10 mouse cellular contexts compared by ENCODE assay signal in genomic region chr2:128339061-128339642, GRCm38 (mm10).
DNase-seq lines count a peak whose midpoint lies in the region; ATAC-seq and TF ChIP-seq lines count a peak whose summit lies in the region.
"Had no signal": no experiment of that assay in that cellular context is flagged by ENCODE, and none has a peak within 500 bp of the region (broad histone marks: within the 10 kb centered on the region; RNA-seq: fewer than 3 reads in every experiment).

No protein-coding gene starts in this region.

- no peak for ATAC-seq in embryonic facial prominence, embryonic 13.5 days (ENCODE audit: insufficient number of reproducible peaks, insufficient read depth, low FRiP score, low TSS enrichment, low read depth)
- ATAC-seq: Patski had no signal

- no peaks in the 10 kb centered on the region for H3K9me3 ChIP-seq in embryonic facial prominence, embryonic 13.5 days
- H3K9me3 ChIP-seq: liver, embryonic 13.5 days had no signal

- H3K27ac ChIP-seq in gastrocnemius, adult 2 months: peak overlapping the region; percentile 99
- peak overlapping the region; percentile 93 for H3K27ac ChIP-seq in embryonic facial prominence, embryonic 13.5 days
- H3K27ac ChIP-seq in kidney, adult 2 months (ENCODE audit: insufficient read depth, low read depth, low read length): peak overlapping the region; percentile 74
- peak overlapping the region; percentile 100 for H3K27ac ChIP-seq in macrophage

- no peak for TF ChIP-seq CTCF in gastrocnemius, adult 2 months (IDR thresholded peaks at IDR 0.05)
- TF ChIP-seq CTCF in kidney, adult 2 months (conservative IDR thresholded peaks at IDR 0.05; ENCODE audit: insufficient read depth, insufficient read length, low read depth, low read length): no peak

- peaks cover 81% of the 10 kb centered on the region for H3K4me1 ChIP-seq in embryonic facial prominence, embryonic 13.5 days
- peaks cover 25% of the 10 kb centered on the region for H3K4me1 ChIP-seq in kidney, adult 2 months (ENCODE audit: control insufficient read depth, insufficient read depth, low read length)

- H3K4me3 ChIP-seq in gastrocnemius, adult 2 months: peak overlapping the region; percentile 47
- no peak overlapping the region for H3K4me3 ChIP-seq in embryonic facial prominence, embryonic 13.5 days
- H3K4me3 ChIP-seq in kidney, adult 2 months (ENCODE audit: insufficient read depth, low read depth, low read length): no peak overlapping the region
- no peak overlapping the region for H3K4me3 ChIP-seq in macrophage (ENCODE audit: inconsistent target)
- H3K4me3 ChIP-seq: liver, embryonic 13.5 days had no signal

- no peaks in the 10 kb centered on the region for H3K27me3 ChIP-seq in embryonic facial prominence, embryonic 13.5 days
- H3K27me3 ChIP-seq in kidney, adult 2 months (replicated peaks; ENCODE audit: control insufficient read depth, insufficient read depth, low read length): no peaks in the 10 kb centered on the region
- H3K27me3 ChIP-seq: liver, embryonic 13.5 days; Patski had no signal

- intact Hi-C loops in gastrocnemius, adult 2 months (cut with DNase I): no loop called here

- no peaks in the 10 kb centered on the region for H3K36me3 ChIP-seq in embryonic facial prominence, embryonic 13.5 days
- no peaks in the 10 kb centered on the region for H3K36me3 ChIP-seq in kidney, adult 2 months (ENCODE audit: control insufficient read depth, insufficient read depth, low read length)
- no peaks in the 10 kb centered on the region for H3K36me3 ChIP-seq in macrophage (ENCODE audit: inconsistent target)
- H3K36me3 ChIP-seq: liver, embryonic 13.5 days had no signal

- peak; percentile 64 for DNase-seq in gastrocnemius, adult 2 months
- no peak for DNase-seq in gastrocnemius, postnatal 4 days (ENCODE audit: low spot score in 2 of 2)
- peak; percentile 78 for DNase-seq in kidney, adult 2 months
- DNase-seq in right cerebral cortex, postnatal 10 days (ENCODE audit: low spot score in 2 of 2): no peak
- no peak for DNase-seq in layer of hippocampus, adult 9-11 months
- no peak for DNase-seq in right cerebral cortex, postnatal 4 days
- DNase-seq: liver, embryonic 13.5 days had no signal

- peaks cover 7% of the 10 kb centered on the region; the same call in 1 of the 2 replicates for H3K79me2 ChIP-seq in macrophage (ENCODE audit: inconsistent target)

- peak overlapping the region; percentile 41 for H3K4me2 ChIP-seq in embryonic facial prominence, embryonic 13.5 days

- 5% methylated on average over 8 of the region's 8 CpGs for WGBS in embryonic facial prominence, embryonic 13.5 days
- WGBS in kidney, adult 2 months: 7% methylated on average over 8 of the region's 8 CpGs
- under 1% methylated on average over 8 of the region's 8 CpGs for WGBS in macrophage (ENCODE audit: missing documents)

- no peak for TF ChIP-seq POLR2A in kidney, adult 2 months (IDR thresholded peaks at IDR 0.05; ENCODE audit: low read depth, low read length)

- no peak overlapping the region for H3K9ac ChIP-seq in embryonic facial prominence, embryonic 13.5 days
- H3K9ac ChIP-seq: liver, embryonic 13.5 days had no signal

Comparison
In these comparisons a context has a peak if more than half of its experiments do, and no peak if none do; other contexts are left out.
1. DNase-seq: peak in gastrocnemius, adult 2 months (single experiment) and kidney, adult 2 months (single experiment); none in gastrocnemius, postnatal 4 days (0 of 2), right cerebral cortex, postnatal 10 days (0 of 2), layer of hippocampus, adult 9-11 months (single experiment) and right cerebral cortex, postnatal 4 days (single experiment).
2. Peak in every context shown above with its lines, with median percentiles within 50 percentile points of each other: H3K27ac ChIP-seq.